Mouse (Mus musculus): ENCODE results near the gene Paip2b.
"Not testable (repeated sequence)": the region's sequence is repeated elsewhere in the genome, so short reads cannot be mapped to it uniquely, and the experiment has no call there.

The Paip2b gene

GRCm38 (mm10) chr6:83831606-83832123 is at the start of gene Paip2b:
Gene Paip2b, minus strand, starts transcription at chr6:83831741.
- peak; percentile 91 to 97 for DNase-seq (ENCODE audit: low spot score in 2 of 2)

DNA sequence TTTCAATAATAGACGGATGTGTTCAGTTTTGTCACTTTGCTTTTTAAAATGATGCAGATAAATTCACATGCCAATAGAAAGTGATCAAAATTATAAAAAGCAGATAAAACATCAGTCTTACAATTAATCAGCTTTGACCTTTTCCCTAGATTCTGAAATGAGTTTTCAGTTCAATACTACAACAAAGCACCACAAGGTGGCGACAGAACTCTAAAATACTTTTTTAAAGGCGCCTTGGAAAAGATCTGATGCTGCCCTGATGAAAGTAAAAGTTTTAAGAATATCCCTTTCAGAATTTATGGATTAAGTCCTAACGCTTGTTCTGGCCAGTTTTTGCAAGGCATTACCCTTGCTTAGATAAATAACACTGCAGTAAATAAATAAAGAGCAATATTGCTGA is 48.3 kb upstream of the Paip2b start:
- peak; percentile 9 to 12 for DNase-seq (ENCODE audit: low spot score in 2 of 2)

DNA sequence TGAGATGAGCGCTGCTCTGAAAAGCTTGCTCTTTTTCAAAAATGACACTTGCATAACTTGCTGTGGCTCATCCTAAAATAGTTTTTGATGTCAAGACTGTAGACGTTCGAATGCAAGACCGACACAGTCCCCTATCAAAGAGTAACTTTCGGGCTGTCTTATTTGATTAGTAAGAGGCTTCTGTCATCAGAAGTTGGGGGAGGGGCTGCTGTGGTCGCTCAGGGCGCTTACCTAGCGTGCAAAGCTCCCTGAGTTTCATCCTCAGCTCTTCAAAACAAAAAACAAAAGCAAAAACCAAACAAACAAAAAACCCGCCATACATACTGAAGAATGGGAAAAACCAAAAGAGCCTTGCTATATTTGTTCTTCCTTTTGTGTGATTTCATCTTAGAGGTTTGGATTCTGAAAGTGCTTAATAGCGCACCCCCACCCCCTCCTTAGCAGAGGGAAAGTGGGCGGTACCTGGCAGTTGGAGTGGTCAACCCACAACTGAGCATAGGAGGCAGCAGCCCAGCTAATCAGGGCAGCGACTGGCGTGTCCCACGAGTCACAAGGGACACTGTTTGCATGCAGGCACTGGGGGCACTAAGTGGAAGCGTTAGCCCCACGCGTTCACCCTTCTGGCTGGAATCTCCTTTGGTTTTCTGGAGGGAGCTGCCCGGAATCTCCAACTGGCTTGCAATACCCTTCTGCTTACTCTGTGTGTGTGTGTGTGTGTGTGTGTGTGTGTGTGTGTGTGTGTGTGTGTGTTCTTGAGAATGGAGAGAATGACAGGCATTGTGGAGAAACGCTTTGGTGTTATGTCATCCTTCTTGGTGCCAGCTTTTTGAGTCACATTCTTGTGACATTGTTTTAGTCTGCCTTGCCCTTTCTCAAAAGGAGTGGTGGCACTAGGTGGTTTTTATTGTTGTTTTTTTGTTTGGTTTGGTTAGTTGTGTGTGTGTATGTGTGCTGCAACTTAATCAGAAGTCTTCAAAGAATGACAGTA is 36.4 kb upstream of the Paip2b start:
- DNase-seq (ENCODE audit: low spot score in 2 of 2): peak; percentile 3 to 22

DNA sequence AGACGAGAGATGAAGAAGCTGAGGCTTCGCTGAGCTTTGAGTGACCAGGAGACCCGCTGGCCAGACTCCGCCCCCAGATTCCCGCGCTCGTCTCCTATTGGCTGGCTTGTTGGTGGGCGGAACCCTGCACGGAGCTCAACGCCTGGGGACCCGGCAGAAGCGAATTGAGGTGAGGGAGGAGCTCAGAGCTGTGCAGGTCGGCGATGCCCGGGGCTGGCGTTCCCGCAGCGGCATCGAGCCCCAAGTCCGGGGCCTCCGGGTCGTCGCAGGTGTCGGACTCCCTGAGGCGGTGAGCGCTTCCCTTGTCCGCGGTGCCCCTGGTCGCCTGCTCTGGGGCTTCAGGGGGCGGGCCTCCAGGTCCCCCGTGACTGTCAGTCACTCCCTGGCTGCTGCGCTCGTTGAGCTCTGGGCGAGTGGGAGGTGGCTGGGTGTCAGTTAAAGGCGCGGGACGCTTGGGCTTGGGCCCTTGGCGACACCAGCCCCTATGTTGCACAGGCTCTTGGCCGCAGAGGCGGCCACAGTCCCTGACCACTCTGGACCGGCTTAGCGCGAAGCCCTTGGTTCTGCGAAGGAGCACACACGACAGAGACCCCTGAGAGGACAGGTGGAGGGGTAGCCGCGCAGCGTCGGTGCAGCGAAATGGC is 35.5 kb upstream of the Paip2b start, which contains the start of gene Zfp638:
Zfp638 (plus strand) TSS at position 156 of the 644 bp plus-strand sequence.
- peak; percentile 88 to 99 for DNase-seq (ENCODE audit: low spot score in 2 of 2)

DNA sequence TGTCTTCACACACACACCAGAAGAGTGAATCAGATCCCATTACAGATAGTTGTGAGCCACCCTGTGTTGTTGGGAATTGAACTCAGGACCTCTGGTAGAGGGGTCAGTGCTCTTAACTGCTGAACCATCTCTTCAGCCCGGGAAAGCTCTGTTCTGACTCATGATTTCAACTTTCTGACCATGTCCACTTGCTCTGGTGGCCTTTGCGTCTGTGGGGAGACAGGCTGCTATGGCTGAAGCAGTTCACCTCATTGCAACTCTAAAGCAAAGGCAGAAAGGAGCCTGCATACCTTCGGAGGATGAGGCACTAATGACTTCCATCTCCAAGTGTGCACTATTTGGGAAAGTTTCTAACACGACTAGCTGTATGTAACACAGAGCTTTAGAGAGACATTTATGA is 34.9 kb upstream of the Paip2b start:
- DNase-seq (ENCODE audit: low spot score in 2 of 2): no peak

GRCm38 (mm10) chr6:83863538-83863937 is 32.0 kb upstream of the Paip2b start:
- no peak for DNase-seq (ENCODE audit: low spot score in 2 of 2)

GRCm38 (mm10) chr6:83860033-83860432 is 28.5 kb upstream of the Paip2b start:
- DNase-seq (ENCODE audit: low spot score in 2 of 2): no peak

DNA sequence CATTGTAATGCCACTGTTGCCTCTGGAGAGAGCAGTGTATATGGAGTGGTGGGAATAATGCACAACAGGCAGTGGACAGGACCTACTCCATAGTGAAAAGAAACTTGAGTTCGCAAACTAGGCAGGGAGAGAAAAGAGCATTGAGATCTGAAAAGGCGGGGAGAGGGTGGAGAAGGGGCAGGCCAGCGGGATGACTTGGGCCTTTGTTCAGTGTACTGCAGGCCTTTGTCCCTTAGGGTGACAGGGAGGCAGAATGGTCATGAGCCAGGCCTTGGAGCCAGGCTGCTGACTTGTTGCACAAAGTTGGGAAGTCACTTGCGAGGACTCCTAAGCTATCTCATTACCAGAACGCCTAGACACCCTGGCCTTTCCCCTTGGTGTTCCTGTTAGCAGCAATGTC is 25.9 kb upstream of the Paip2b start:
- no peak for DNase-seq (ENCODE audit: low spot score in 2 of 2)

DNA sequence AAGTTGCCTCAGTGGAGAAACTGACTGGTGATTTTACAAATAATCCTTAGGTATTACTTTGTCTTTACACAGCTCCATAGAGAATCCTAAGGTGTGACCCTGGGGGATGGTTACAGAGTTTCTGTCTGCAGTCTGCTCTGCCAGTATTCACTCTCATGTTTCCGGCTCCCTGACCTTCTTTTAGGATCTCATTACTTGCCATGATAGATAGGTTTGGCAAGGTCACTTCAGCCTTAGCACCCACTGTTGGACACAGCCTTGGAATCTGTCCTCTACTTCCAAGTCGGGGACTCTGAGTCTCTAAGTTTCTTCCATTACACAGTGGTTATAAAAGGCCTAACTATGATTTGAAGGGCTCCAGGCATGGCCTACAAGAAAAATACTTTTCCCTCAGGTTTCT is 17.9 kb upstream of the Paip2b start:
- no peak for DNase-seq (ENCODE audit: low spot score in 2 of 2)

- no peak for DNase-seq (ENCODE audit: low spot score in 2 of 2)
Measured at GRCm38 (mm10) chr6:83846141-83846540, 14.6 kb upstream of the Paip2b start.

DNA sequence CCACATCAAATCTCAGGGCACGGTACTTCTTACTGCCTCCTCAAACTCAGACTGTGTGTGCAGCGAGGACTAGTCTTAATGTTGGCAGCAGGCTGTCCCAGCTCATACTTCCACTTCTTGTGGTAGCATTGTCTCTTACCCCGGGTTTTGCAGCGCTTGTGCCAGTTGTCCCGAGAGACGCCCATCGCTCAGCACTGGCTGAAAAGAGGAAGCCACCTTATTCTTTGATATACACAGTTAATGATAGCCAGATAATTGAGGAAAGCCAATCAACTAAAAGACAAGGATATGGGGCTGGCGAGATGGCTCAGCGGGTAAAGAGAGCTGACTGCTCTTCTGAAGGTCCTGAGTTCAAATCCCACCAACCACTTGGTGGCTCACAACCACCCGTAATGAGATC is 13.4 kb upstream of the Paip2b start:
- no peak for DNase-seq (ENCODE audit: low spot score in 2 of 2)

- DNase-seq (ENCODE audit: low spot score in 2 of 2): no peak
Measured at GRCm38 (mm10) chr6:83840086-83840485, 8.5 kb upstream of the Paip2b start.

- no peak for DNase-seq (ENCODE audit: low spot score in 2 of 2)
Measured at GRCm38 (mm10) chr6:83838046-83838445, 6.5 kb upstream of the Paip2b start.

- no peak for DNase-seq (ENCODE audit: low spot score in 2 of 2)
Measured at GRCm38 (mm10) chr6:83836826-83837225, 5.3 kb upstream of the Paip2b start.

DNA sequence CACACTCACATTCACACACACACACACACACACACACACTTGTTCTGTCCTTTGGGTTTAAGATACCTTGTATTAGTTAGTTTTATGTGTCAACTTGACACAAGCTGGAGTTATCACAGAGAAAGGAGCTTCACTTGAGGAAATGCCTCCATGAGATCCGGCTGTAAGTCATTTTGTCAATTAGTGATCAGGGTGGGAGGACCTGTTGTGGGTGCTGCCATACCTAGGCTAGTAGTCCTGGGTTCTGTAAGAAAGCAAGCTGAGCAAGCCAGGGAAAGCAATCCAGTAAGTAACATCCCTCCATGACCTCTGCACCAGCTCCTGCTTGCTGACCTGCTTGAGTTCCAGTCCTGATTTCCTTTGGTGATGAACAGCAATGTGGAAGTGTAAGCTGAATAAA is 852 bp upstream of the Paip2b start:
- not testable (repeated sequence) for DNase-seq (ENCODE audit: low spot score in 2 of 2)

- DNase-seq (ENCODE audit: low spot score in 2 of 2): no peak
Measured at GRCm38 (mm10) chr6:83830941-83831605, 468 bp downstream of the Paip2b start.

DNA sequence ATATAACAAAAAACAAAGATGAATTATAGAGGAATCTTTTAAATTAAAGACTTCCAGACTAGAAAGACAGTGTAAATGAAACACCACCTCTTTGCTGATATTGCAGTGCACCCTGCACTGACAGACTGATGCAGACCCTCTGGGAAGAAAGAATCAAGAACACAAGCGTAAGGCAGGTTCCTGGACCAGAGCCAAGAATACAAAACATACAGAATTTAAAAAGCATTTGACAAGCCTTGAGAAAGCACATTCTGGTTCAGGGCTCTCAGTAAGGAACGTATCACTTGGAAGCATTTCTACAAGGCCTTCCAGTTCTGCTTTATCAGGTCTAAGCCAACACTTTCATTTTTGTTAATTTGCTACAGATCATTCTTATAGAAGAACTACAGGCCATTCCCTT is 9.7 kb downstream of the Paip2b start:
- no peak for DNase-seq (ENCODE audit: low spot score in 2 of 2)

- DNase-seq (ENCODE audit: low spot score in 2 of 2): no peak
Measured at GRCm38 (mm10) chr6:83820727-83821515, 10.6 kb downstream of the Paip2b start.

DNA sequence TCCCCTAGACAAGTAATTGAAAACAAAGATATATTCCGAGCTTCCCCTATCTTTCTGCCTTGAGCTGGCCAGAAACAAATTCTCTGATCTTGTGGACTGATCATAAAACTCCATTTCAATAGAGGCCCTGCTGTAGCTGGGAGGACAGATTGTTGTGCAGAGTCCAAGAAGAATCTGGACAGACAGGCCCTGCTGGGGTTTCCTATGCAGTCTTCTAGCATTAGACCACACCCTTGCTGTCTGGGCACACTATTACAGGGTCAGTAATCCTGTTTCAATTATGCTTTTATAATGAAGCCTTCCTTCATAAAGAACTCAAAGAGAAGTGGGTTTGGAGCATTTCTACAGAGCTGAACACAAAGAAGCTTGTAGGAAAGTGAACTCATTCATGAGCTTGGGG is 12.5 kb downstream of the Paip2b start:
- DNase-seq (ENCODE audit: low spot score in 2 of 2): peak in 1 of 2 experiments; percentile 16

- no peak for DNase-seq (ENCODE audit: low spot score in 2 of 2)
Measured at GRCm38 (mm10) chr6:83815801-83816200, 15.7 kb downstream of the Paip2b start.

- DNase-seq (ENCODE audit: low spot score in 2 of 2): no peak
Measured at GRCm38 (mm10) chr6:83802846-83803245, 28.7 kb downstream of the Paip2b start.

Measured in urinary bladder, adult 18-20 months (tissue).